Mouse (Mus musculus) limb, embryonic 10.5 days (tissue): ENCODE measurements at regions not wholly inside any gene's neighbourhood (a gene's known extent, or its start where the extent isn't known, plus 50 kb on each side); places are given as distances from the start of the nearest gene placed in this dataset.

Experiments
- DNase-seq: peaks from one replicate; pipeline ENCODE4 v3.0.0-alpha.2; 2017; ENCODE audit warnings: low spot score
- H3K27ac ChIP-seq: fragments of 300-500 bp; sonication (generic); 2 replicates; pipeline ENCODE4 v1.5.1; 2016; ENCODE audit warnings: mild to moderate bottlenecking
- H3K27me3 ChIP-seq: fragments of 300-500 bp; sonication (generic); 2 replicates; pipeline ENCODE4 v1.6.1; 2016; ENCODE audit warnings: low read depth, mild to moderate bottlenecking; ENCODE audit not compliant: poor library complexity, severe bottlenecking
- H3K36me3 ChIP-seq: fragments of 300-500 bp; sonication (generic); 2 replicates; pipeline ENCODE4 v1.6.1; 2016; ENCODE audit warnings: mild to moderate bottlenecking, moderate library complexity
- H3K4me1 ChIP-seq: fragments of 300-500 bp; sonication (generic); 2 replicates; pipeline ENCODE4 v1.6.1; 2016
- H3K4me3 ChIP-seq: fragments of 300-500 bp; sonication (generic); 2 replicates; pipeline ENCODE4 v1.5.1; 2016; ENCODE audit warnings: mild to moderate bottlenecking, moderate library complexity
- H3K9me3 ChIP-seq: fragments of 300-500 bp; sonication (generic); replicated peaks from 2 replicates; pipeline ENCODE4 v1.6.1; 2016; ENCODE audit warnings: mild to moderate bottlenecking
- whole genome bisulfite sequencing: fragments of 180-500 bp; shearing (Covaris S2); methylation state at CpG from one replicate; pipeline ENCODE4 v1.1.7; 2016; 5-methylcytosine and 5-hydroxymethylcytosine counted together

GRCm38 (mm10) chr16:51577915-51578593 is 453.0 kb upstream of the Cblb start:
- 53% methylated on average over 2 of the region's 2 CpGs for WGBS
- no peak for DNase-seq
- H3K4me3 ChIP-seq: no peak overlapping the region
- no peaks in the 10 kb centered on the region for H3K27me3 ChIP-seq
- no peaks in the 10 kb centered on the region for H3K36me3 ChIP-seq
- no peaks in the 10 kb centered on the region for H3K9me3 ChIP-seq
- no peak overlapping the region for H3K27ac ChIP-seq
- H3K4me1 ChIP-seq: no peaks in the 10 kb centered on the region

- Histone ChIP-seq H3K27ac (no peak overlapping the region), H3K4me1 (no peaks in the 10 kb centered on the region), H3K9me3 (no peaks in the 10 kb centered on the region), H3K4me3 (no peak overlapping the region), H3K27me3 (no peaks in the 10 kb centered on the region), H3K36me3 (no peaks in the 10 kb centered on the region)
- WGBS: 72% methylated on average over 1 of the region's 1 CpGs
- no peak for DNase-seq
These were observed 450.5 kb upstream of the Cblb start for GRCm38 (mm10) chr16:51580525-51580924.

- Histone ChIP-seq H3K27ac (no peak overlapping the region), H3K27me3 (no peaks in the 10 kb centered on the region), H3K4me3 (no peak overlapping the region), H3K9me3 (no peaks in the 10 kb centered on the region), H3K36me3 (no peaks in the 10 kb centered on the region), H3K4me1 (no peaks in the 10 kb centered on the region)
- no peak for DNase-seq
- WGBS: 33% methylated on average over 2 of the region's 2 CpGs
These were observed 441.1 kb upstream of the Cblb start for GRCm38 (mm10) chr16:51589924-51590397.

- Histone ChIP-seq H3K27me3 (no peaks in the 10 kb centered on the region), H3K36me3 (no peaks in the 10 kb centered on the region), H3K4me1 (no peaks in the 10 kb centered on the region), H3K27ac (no peak overlapping the region), H3K9me3 (no peaks in the 10 kb centered on the region), H3K4me3 (no peak overlapping the region)
- no peak for DNase-seq
These were observed 413.4 kb upstream of the Cblb start for GRCm38 (mm10) chr16:51617579-51617978.

- H3K36me3 ChIP-seq: no peaks in the 10 kb centered on the region
- 93% methylated on average over 1 of the region's 1 CpGs for WGBS
- no peaks in the 10 kb centered on the region for H3K9me3 ChIP-seq
- H3K4me1 ChIP-seq: no peaks in the 10 kb centered on the region
- H3K27ac ChIP-seq: no peak overlapping the region
- H3K4me3 ChIP-seq: no peak overlapping the region
- no peak for DNase-seq
- H3K27me3 ChIP-seq: no peaks in the 10 kb centered on the region
These were observed 384.4 kb upstream of the Cblb start for GRCm38 (mm10) chr16:51646646-51647045.

- Histone ChIP-seq H3K4me3 (no peak overlapping the region), H3K27me3 (no peaks in the 10 kb centered on the region), H3K9me3 (no peaks in the 10 kb centered on the region), H3K36me3 (no peaks in the 10 kb centered on the region), H3K4me1 (no peaks in the 10 kb centered on the region), H3K27ac (no peak overlapping the region)
- 79% methylated on average over 5 of the region's 5 CpGs for WGBS
- DNase-seq: no peak
These were observed 380.9 kb upstream of the Cblb start for GRCm38 (mm10) chr16:51650100-51650499.

GRCm38 (mm10) chr16:51650683-51651082 is 380.3 kb upstream of the Cblb start:
- Histone ChIP-seq H3K27me3 (no peaks in the 10 kb centered on the region), H3K9me3 (no peaks in the 10 kb centered on the region), H3K36me3 (no peaks in the 10 kb centered on the region), H3K4me1 (no peaks in the 10 kb centered on the region), H3K27ac (no peak overlapping the region), H3K4me3 (no peak overlapping the region)
- 89% methylated on average over 5 of the region's 5 CpGs for WGBS
- DNase-seq: no peak

- Histone ChIP-seq H3K4me3 (no peak overlapping the region), H3K9me3 (no peaks in the 10 kb centered on the region), H3K36me3 (no peaks in the 10 kb centered on the region), H3K4me1 (peaks cover 3% of the 10 kb centered on the region; the same call in 1 of the 2 replicates), H3K27me3 (no peaks in the 10 kb centered on the region), H3K27ac (no peak overlapping the region)
- WGBS: 94% methylated on average over 1 of the region's 1 CpGs
- DNase-seq: no peak
These were observed 369.3 kb upstream of the Cblb start for GRCm38 (mm10) chr16:51661693-51662092.

GRCm38 (mm10) chr16:51664325-51664724 is 366.7 kb upstream of the Cblb start:
- Histone ChIP-seq H3K27ac (no peak overlapping the region), H3K36me3 (no peaks in the 10 kb centered on the region), H3K27me3 (no peaks in the 10 kb centered on the region), H3K4me3 (no peak overlapping the region), H3K4me1 (peaks cover 3% of the 10 kb centered on the region; the same call in 1 of the 2 replicates), H3K9me3 (no peaks in the 10 kb centered on the region)
- no peak for DNase-seq
- 77% methylated on average over 2 of the region's 2 CpGs for WGBS

GRCm38 (mm10) chr16:51675101-51675500 is 355.9 kb upstream of the Cblb start:
- WGBS: 85% methylated on average over 3 of the region's 3 CpGs
- DNase-seq: no peak
- H3K27ac ChIP-seq: peak overlapping the region; percentile 61; the same call in 1 of the 2 replicates
- H3K9me3 ChIP-seq: no peaks in the 10 kb centered on the region
- peaks cover 13% of the 10 kb centered on the region for H3K4me1 ChIP-seq
- no peak overlapping the region for H3K4me3 ChIP-seq
- H3K36me3 ChIP-seq: no peaks in the 10 kb centered on the region
- no peaks in the 10 kb centered on the region for H3K27me3 ChIP-seq

- H3K4me3 ChIP-seq: no peak overlapping the region
- WGBS: 11% methylated on average over 4 of the region's 4 CpGs
- DNase-seq: peak; percentile 35
- peak overlapping the region; percentile 65; the same call in 1 of the 2 replicates for H3K27ac ChIP-seq
- no peaks in the 10 kb centered on the region for H3K36me3 ChIP-seq
- H3K27me3 ChIP-seq: no peaks in the 10 kb centered on the region
- no peaks in the 10 kb centered on the region for H3K9me3 ChIP-seq
- peaks cover 13% of the 10 kb centered on the region for H3K4me1 ChIP-seq
These were observed 355.0 kb upstream of the Cblb start for GRCm38 (mm10) chr16:51675988-51676387.

- WGBS: 94% methylated on average over 3 of the region's 3 CpGs
- H3K27me3 ChIP-seq: no peaks in the 10 kb centered on the region
- H3K4me1 ChIP-seq: no peaks in the 10 kb centered on the region
- no peak overlapping the region for H3K27ac ChIP-seq
- H3K9me3 ChIP-seq: no peaks in the 10 kb centered on the region
- no peak overlapping the region for H3K4me3 ChIP-seq
- DNase-seq: no peak
- no peaks in the 10 kb centered on the region for H3K36me3 ChIP-seq
These were observed 340.2 kb upstream of the Cblb start for GRCm38 (mm10) chr16:51690861-51691260.

GRCm38 (mm10) chr16:51705026-51705425 is 326.0 kb upstream of the Cblb start:
- no peak overlapping the region for H3K4me3 ChIP-seq
- no peak for DNase-seq
- no peaks in the 10 kb centered on the region for H3K27me3 ChIP-seq
- H3K4me1 ChIP-seq: no peaks in the 10 kb centered on the region
- 84% methylated on average over 2 of the region's 2 CpGs for WGBS
- H3K36me3 ChIP-seq: no peaks in the 10 kb centered on the region
- H3K27ac ChIP-seq: no peak overlapping the region
- H3K9me3 ChIP-seq: no peaks in the 10 kb centered on the region

- Histone ChIP-seq H3K36me3 (no peaks in the 10 kb centered on the region), H3K27ac (no peak overlapping the region), H3K9me3 (no peaks in the 10 kb centered on the region), H3K4me1 (no peaks in the 10 kb centered on the region), H3K27me3 (no peaks in the 10 kb centered on the region), H3K4me3 (no peak overlapping the region)
- no peak for DNase-seq
- 55% methylated on average over 2 of the region's 2 CpGs for whole genome bisulfite sequencing
These were observed 312.3 kb upstream of the Cblb start for GRCm38 (mm10) chr16:51718695-51719094.
